9 mouse cellular contexts compared by ENCODE assay signal in genomic region chr4:145361065-145361464, GRCm38 (mm10). TPM values are rescaled to one million over a fixed set of nuclear protein-coding genes. Genes with fewer than 3 reads are reported as not detected.
A peak's percentile ranks its signal among the peaks of the same experiment; 100 is the strongest.
DNase-seq lines count a peak whose midpoint lies in the region; ATAC-seq and TF ChIP-seq lines count a peak whose summit lies in the region.
"Had no signal": no experiment of that assay in that cellular context is flagged by ENCODE, and none has a peak within 500 bp of the region (broad histone marks: within the 10 kb centered on the region; RNA-seq: fewer than 3 reads in every experiment).

No protein-coding gene starts in this region.

- no peak for TF ChIP-seq POLR2A in spleen, adult 2 months (IDR thresholded peaks at IDR 0.05; ENCODE audit: low read depth, low read length)

- ATAC-seq in hindbrain, embryonic 15.5 days (ENCODE audit: low FRiP score, low read depth): no peak
- ATAC-seq in forebrain, embryonic 13.5 days: no peak
- ATAC-seq in erythroid progenitor cell, adult 5-6 weeks (replicated peaks; ENCODE audit: low FRiP score, poor library complexity, severe bottlenecking): no peak

- H3K27ac ChIP-seq in spleen, adult 2 months (ENCODE audit: insufficient read depth, low read length): no peak overlapping the region
- no peak overlapping the region for H3K27ac ChIP-seq in hindbrain, embryonic 15.5 days (replicated peaks)
- no peak overlapping the region for H3K27ac ChIP-seq in forebrain, embryonic 13.5 days
- H3K27ac ChIP-seq: forebrain, embryonic 12.5 days had no signal

- peak; percentile 17 to 64 for DNase-seq in spleen, adult 2 months (ENCODE audit: low read depth in 1 of 2, low spot score in 2 of 2)
- no peak for DNase-seq in spleen, postnatal 4 days (ENCODE audit: low spot score in 2 of 2)
- DNase-seq in lung, postnatal 36 days: peak; percentile 27
- DNase-seq in thymus, postnatal 36 days: peak; percentile 45 to 72
- no peak for DNase-seq in layer of hippocampus, adult 9-11 months

- WGBS in spleen, adult 2 months: 12% methylated on average over 12 of the region's 12 CpGs
- 42% methylated on average over 12 of the region's 12 CpGs for WGBS in hindbrain, embryonic 15.5 days
- 41% methylated on average over 12 of the region's 12 CpGs for WGBS in forebrain, embryonic 13.5 days

- H3K9me3 ChIP-seq in hindbrain, embryonic 15.5 days: no peaks in the 10 kb centered on the region
- no peaks in the 10 kb centered on the region for H3K9me3 ChIP-seq in forebrain, embryonic 13.5 days (replicated peaks)
- H3K9me3 ChIP-seq: forebrain, embryonic 12.5 days had no signal

- TF ChIP-seq CTCF in spleen, adult 2 months (IDR thresholded peaks at IDR 0.05; ENCODE audit: extremely low read depth, insufficient read depth, insufficient read length, insufficient replicate concordance): no peak

- H3K9ac ChIP-seq in hindbrain, embryonic 15.5 days: no peak overlapping the region
- no peak overlapping the region for H3K9ac ChIP-seq in forebrain, embryonic 13.5 days
- H3K9ac ChIP-seq: forebrain, embryonic 12.5 days had no signal

- peak overlapping the region; percentile 34 for H3K4me3 ChIP-seq in spleen, adult 2 months (ENCODE audit: extremely low read depth, insufficient read depth, insufficient read length)
- H3K4me3 ChIP-seq in hindbrain, embryonic 15.5 days: no peak overlapping the region
- H3K4me3 ChIP-seq in forebrain, embryonic 13.5 days: no peak overlapping the region
- H3K4me3 ChIP-seq: forebrain, embryonic 12.5 days had no signal

- H3K4me1 ChIP-seq in spleen, adult 2 months (ENCODE audit: control insufficient read depth, insufficient read depth, insufficient read length): no peaks in the 10 kb centered on the region
- H3K4me1 ChIP-seq in hindbrain, embryonic 15.5 days (replicated peaks): no peaks in the 10 kb centered on the region
- no peaks in the 10 kb centered on the region for H3K4me1 ChIP-seq in forebrain, embryonic 13.5 days
- H3K4me1 ChIP-seq: forebrain, embryonic 12.5 days had no signal

- peak overlapping the region; percentile 26; the same call in 1 of the 2 replicates for H3K4me2 ChIP-seq in hindbrain, embryonic 15.5 days
- no peak overlapping the region for H3K4me2 ChIP-seq in forebrain, embryonic 13.5 days
- H3K4me2 ChIP-seq: forebrain, embryonic 12.5 days had no signal

- H3K27me3 ChIP-seq in spleen, adult 2 months (ENCODE audit: control insufficient read depth, insufficient read depth, low read length): no peaks in the 10 kb centered on the region
- H3K27me3 ChIP-seq in hindbrain, embryonic 15.5 days: no peaks in the 10 kb centered on the region
- H3K27me3 ChIP-seq in forebrain, embryonic 13.5 days: no peaks in the 10 kb centered on the region
- H3K27me3 ChIP-seq: forebrain, embryonic 12.5 days had no signal

- no peaks in the 10 kb centered on the region for H3K36me3 ChIP-seq in spleen, adult 2 months (ENCODE audit: control insufficient read depth, insufficient read depth, low read length)
- no peaks in the 10 kb centered on the region for H3K36me3 ChIP-seq in hindbrain, embryonic 15.5 days
- H3K36me3 ChIP-seq in forebrain, embryonic 13.5 days (ENCODE audit: poor library complexity, severe bottlenecking): no peaks in the 10 kb centered on the region
- H3K36me3 ChIP-seq: forebrain, embryonic 12.5 days had no signal

RNA-seq across cellular contexts. Expression of gene Tnfrsf8, which starts 46.1 kb away (rescaled TPM):
- polyA plus RNA-seq in spleen, adult 2 months (2012; rRNA removed): 0.68 and 0.73 TPM in 2 replicates
- polyA plus RNA-seq in hindbrain, embryonic 15.5 days (2015; fragmentation: Nextera tagmentation; extraction: Ambion mirVana): 0.29 and 0.58 TPM in 2 replicates
- polyA plus RNA-seq in forebrain, embryonic 13.5 days (2015; fragmentation: Nextera tagmentation; extraction: Ambion mirVana): 0.08 and 0.18 TPM in 2 replicates
- not detected in 2 replicates for total RNA-seq in erythroid progenitor cell, adult 5-6 weeks (2015; ENCODE audit: low replicate concordance)
- 0.39 TPM in 1 of 2 replicates, not detected in the other for total RNA-seq in erythroid progenitor cell, adult 5-6 weeks (2017; ENCODE audit: low replicate concordance)

Comparison
In these comparisons a context has a peak if more than half of its experiments do, and no peak if none do; other contexts are left out.
1. DNase-seq: peak in spleen, adult 2 months (2 of 2), lung, postnatal 36 days (single experiment) and thymus, postnatal 36 days (2 of 2); none in spleen, postnatal 4 days (0 of 2) and layer of hippocampus, adult 9-11 months (single experiment).